Mouse (Mus musculus) kidney, postnatal 0 days (tissue): ENCODE results near the gene Cyp2j8. TPM values are rescaled to one million over a fixed set of nuclear protein-coding genes. Genes with fewer than 3 reads are reported as not detected.

Experiments
- ATAC-seq: fragments of 200-750 bp; cut with Nextera tagmentation; replicated peaks from 2 replicates; pipeline ENCODE4 v1.8.0; 2017; ENCODE audit warnings: low read depth, moderate number of reproducible peaks, moderate TSS enrichment, moderate library complexity; ENCODE audit not compliant: low FRiP score
- DNase-seq: peaks from one replicate; pipeline ENCODE4 v3.0.0-alpha.2; 2016; ENCODE audit warnings: low spot score
- H3K27ac ChIP-seq: fragments of 300-500 bp; sonication (generic); 2 replicates; pipeline ENCODE4 v1.5.1; 2014; ENCODE audit warnings: mild to moderate bottlenecking
- H3K27me3 ChIP-seq: fragments of 300-500 bp; sonication (generic); 2 replicates; pipeline ENCODE4 v1.6.1; 2014; ENCODE audit warnings: low read length, mixed read lengths; ENCODE audit not compliant: insufficient read depth
- H3K36me3 ChIP-seq: fragments of 300-500 bp; sonication (generic); 2 replicates; pipeline ENCODE4 v1.6.1; 2014; ENCODE audit warnings: low read length, mixed read lengths; ENCODE audit not compliant: insufficient read depth
- H3K4me1 ChIP-seq: fragments of 300-500 bp; sonication (generic); replicated peaks from 2 replicates; pipeline ENCODE4 v1.6.1; 2014; ENCODE audit warnings: antibody characterized with exemption, low read length, mixed read lengths; ENCODE audit not compliant: insufficient read depth
- H3K4me2 ChIP-seq: fragments of 300-500 bp; sonication (generic); 2 replicates; pipeline ENCODE4 v1.6.1; 2014; ENCODE audit warnings: mild to moderate bottlenecking, low read length, moderate library complexity, mixed read lengths
- H3K4me3 ChIP-seq: fragments of 300-500 bp; sonication (generic); replicated peaks from 2 replicates; pipeline ENCODE4 v1.5.1; 2014; ENCODE audit warnings: low read depth, low read length
- H3K9ac ChIP-seq: fragments of 300-500 bp; sonication (generic); 2 replicates; pipeline ENCODE4 v1.6.1; 2014; ENCODE audit warnings: low read depth, low read length
- H3K9me3 ChIP-seq: fragments of 300-500 bp; sonication (generic); replicated peaks from 2 replicates; pipeline ENCODE4 v1.6.1; 2016; ENCODE audit warnings: low read length, inconsistent platforms, mixed read lengths
- CTCF ChIP-seq: IDR thresholded peaks from 2 replicates; pipeline ENCODE4 v1.5.1; 2016; ENCODE audit warnings: antibody characterized with exemption, low read depth, mild to moderate bottlenecking, moderate library complexity
- WGBS: fragments of 180-500 bp; shearing (Covaris S2); extraction: QIAGEN DNeasy Blood & Tissue Kit; methylation state at CpG from one replicate; pipeline ENCODE4 v1.1.7; 2014; 5-methylcytosine and 5-hydroxymethylcytosine counted together
- polyA plus RNA-seq: library from polyadenylated mRNA; unstranded; fragments of >200 nt; fragmentation: Nextera tagmentation; extraction: Ambion mirVana; gene quantifications from 2 replicates; pipeline ENCODE4 v1.2.1, GENCODE M21; 2015

The Cyp2j8 gene
- 0.12 and 0.14 TPM in 2 replicates for polyA plus RNA-seq

DNA sequence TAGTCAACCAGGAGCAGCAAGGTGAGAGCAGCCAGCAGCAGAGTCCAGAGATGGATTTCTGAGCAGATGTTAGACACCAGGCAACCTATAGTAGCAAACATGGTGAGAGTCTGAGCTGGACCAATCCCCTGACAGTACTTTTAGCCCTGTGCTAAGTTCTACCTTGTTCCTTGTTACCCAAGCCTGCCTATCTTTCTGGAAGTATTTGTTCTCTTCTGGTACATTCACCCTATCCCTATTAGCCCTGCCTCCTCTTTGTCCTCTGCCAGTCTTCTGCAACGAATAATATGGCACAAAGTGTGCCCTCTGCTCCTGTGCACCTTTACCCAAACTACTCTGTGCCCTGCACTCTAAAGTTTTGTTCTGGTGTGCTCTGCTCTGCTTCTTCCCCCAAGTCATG lies at the start of gene Cyp2j8:
Gene Cyp2j8, minus strand, starts transcription at position 101 of the 400 bp plus-strand sequence.
- Histone ChIP-seq H3K36me3 (no peaks in the 10 kb centered on the region), H3K27me3 (no peaks in the 10 kb centered on the region), H3K27ac (no peak within 1 kb of the TSS), H3K9ac (no peak within 1 kb of the TSS), H3K4me3 (no peak within 1 kb of the TSS), H3K4me1 (no peaks in the 10 kb centered on the region), H3K4me2 (no peak within 1 kb of the TSS), H3K9me3 (no peaks in the 10 kb centered on the region)
- no peak for TF ChIP-seq CTCF
- WGBS = 81% methylated on average over 1 of the region's 1 CpGs
- ATAC-seq (no peak), DNase-seq (no peak)

DNA sequence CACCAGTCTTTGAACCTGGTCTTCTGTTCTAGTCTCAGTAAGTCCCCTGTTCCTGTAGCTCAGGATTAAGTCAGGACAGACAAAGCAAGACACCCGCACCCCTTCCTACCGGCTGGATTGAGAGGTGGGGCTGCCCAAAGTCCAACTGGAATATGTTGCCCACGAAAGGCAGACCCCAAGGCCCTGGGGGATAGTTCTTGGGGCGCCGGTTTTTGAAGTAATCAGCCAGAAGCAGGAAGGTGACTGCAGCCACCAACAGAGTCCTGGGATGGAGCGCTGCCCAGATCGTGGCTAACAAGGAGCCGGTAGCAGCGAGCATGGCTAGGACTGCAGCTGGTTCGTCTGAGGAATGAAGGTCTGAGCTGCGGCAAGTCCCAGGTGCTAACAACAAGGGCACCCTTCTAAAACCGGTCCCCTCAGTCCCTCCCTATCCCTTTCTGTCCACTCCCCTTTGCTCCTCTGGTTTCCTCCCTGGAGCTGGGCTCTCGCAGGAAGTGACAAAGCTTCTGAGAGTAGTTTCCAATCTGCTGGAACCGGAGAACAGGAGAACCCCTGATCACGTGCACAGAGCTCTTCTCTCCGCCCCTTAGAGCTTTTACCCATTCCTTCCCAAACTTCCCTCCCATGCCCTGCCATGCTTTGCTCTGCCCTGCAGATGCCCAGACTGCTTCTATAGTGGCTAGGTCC lies 46.1 kb upstream of the Cyp2j8 start, which contains the start of gene Cyp2j6:
Gene Cyp2j6, minus strand, starts transcription at position 529 of the 687 bp plus-strand sequence.
- Histone ChIP-seq H3K9ac (peak within 1 kb of the TSS; percentile 83), H3K4me3 (peak within 1 kb of the TSS; percentile 62), H3K4me1 (no peaks in the 10 kb centered on the region), H3K9me3 (no peaks in the 10 kb centered on the region), H3K4me2 (peak within 1 kb of the TSS; percentile 73), H3K27me3 (no peaks in the 10 kb centered on the region), H3K36me3 (no peaks in the 10 kb centered on the region), H3K27ac (peak within 1 kb of the TSS; percentile 82)
- no peak for TF ChIP-seq CTCF
- ATAC-seq = peak; percentile 97
- DNase-seq = peak; percentile 94
- under 1% methylated on average over 16 of the region's 16 CpGs for WGBS

DNA sequence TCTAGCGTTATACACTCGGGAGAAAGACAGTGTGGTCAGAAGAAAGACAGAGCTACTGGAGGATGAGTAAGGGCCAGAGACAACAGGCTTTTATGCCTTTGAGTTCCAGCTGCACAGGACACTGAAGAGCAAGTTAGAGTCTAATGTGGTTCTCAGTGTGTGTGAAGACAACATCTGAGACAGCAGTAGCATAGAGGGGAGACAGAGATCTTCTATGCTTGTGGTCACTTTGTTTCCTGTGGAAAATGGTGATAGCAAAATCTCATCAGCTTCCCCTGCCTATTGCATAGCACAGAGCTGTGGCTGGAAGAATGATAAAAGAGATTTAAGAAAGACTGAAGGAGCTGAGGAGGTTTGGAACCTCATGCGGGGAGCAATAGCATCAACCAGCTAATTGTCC lies 44.4 kb upstream of the Cyp2j8 start:
- Histone ChIP-seq H3K9ac (no peak overlapping the region), H3K27ac (no peak overlapping the region), H3K4me3 (no peak overlapping the region), H3K4me2 (peak overlapping the region; percentile 39), H3K36me3 (no peaks in the 10 kb centered on the region), H3K27me3 (no peaks in the 10 kb centered on the region), H3K4me1 (no peaks in the 10 kb centered on the region), H3K9me3 (no peaks in the 10 kb centered on the region)
- no peak for ATAC-seq
- 85% methylated on average over 3 of the region's 3 CpGs for WGBS
- no peak for TF ChIP-seq CTCF
- DNase-seq = no peak

DNA sequence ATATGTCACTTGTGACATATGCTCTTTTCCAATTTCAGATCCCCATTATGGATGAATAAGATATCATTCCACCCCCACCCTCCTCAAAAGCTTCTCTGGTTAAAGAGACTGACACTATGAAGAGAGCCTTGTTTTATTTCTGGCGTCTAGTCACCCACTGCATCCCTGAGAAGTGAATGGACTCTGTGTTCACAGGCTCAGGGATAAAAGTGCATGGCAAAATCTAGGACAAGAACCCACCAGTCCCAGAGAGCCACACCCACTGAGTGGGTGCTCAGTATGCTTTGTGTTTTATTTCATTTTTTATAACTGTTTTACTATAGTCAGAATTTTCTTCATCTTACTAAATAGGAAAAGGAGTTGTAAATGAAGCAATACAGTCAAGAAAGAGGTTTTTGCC lies 38.8 kb upstream of the Cyp2j8 start:
- no peak for DNase-seq
- Histone ChIP-seq H3K27ac (no peak overlapping the region), H3K27me3 (no peaks in the 10 kb centered on the region), H3K4me1 (no peaks in the 10 kb centered on the region), H3K9me3 (no peaks in the 10 kb centered on the region), H3K36me3 (no peaks in the 10 kb centered on the region), H3K4me3 (no peak overlapping the region), H3K4me2 (no peak overlapping the region), H3K9ac (no peak overlapping the region)
- no peak for ATAC-seq
- 72% methylated on average over 1 of the region's 1 CpGs for WGBS
- TF ChIP-seq CTCF = no peak

DNA sequence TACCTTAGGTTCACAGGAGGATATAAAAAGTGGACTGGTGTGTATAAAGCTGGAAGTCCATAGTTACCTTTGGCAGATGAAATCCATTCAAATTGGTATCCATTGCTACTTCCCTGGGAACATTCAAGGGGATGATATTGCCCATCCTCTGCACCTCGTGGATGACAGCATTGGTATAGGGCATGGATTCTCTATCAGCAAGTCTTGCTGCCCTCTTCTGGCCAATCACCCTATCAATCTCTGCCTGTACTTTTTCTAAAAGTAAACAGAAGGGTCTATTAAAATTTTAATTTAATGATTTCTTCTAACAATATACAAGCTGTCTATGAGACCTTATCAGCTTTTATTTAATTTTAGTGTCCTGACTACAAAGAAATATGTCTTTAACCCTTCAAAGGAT lies 18.6 kb upstream of the Cyp2j8 start:
- Histone ChIP-seq H3K4me2 (no peak overlapping the region), H3K9ac (no peak overlapping the region), H3K27ac (no peak overlapping the region), H3K4me3 (no peak overlapping the region), H3K36me3 (0 out of 2 replicates have a peak, but pooled peaks cover 7% of the 10 kb centered on the region), H3K9me3 (no peaks in the 10 kb centered on the region), H3K27me3 (no peaks in the 10 kb centered on the region), H3K4me1 (no peaks in the 10 kb centered on the region)
- ATAC-seq (no peak), DNase-seq (peak; percentile 19)
- TF ChIP-seq CTCF = peak; percentile 59
- WGBS = 5% methylated on average over 1 of the region's 1 CpGs

DNA sequence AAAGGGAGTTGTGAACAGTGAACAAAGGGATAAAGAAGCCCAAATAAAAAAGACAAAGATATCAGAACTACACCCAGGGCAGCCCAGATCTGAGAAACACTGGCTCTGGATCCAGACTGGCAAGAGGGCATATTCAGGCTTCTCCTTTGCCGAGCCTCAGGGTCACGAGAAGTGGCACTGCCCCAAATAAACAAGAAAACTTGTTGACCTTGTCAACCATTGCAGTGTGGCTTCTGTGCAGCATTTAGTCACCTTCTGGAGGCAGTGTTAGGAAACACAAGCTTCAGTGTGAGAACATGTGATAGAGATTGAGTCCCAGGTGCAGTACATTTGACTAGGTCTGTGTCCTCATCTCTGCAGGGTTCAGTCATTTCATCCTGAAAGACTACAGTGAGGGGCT lies 15.1 kb upstream of the Cyp2j8 start:
- no peak overlapping the region for H3K4me2 ChIP-seq
- no peaks in the 10 kb centered on the region for H3K27me3 ChIP-seq
- no peaks in the 10 kb centered on the region for H3K4me1 ChIP-seq
- no peak for DNase-seq
- H3K4me3 ChIP-seq = no peak overlapping the region
- ATAC-seq = no peak
- WGBS = 69% methylated on average over 2 of the region's 2 CpGs
- H3K9ac ChIP-seq = no peak overlapping the region
- 0 out of 2 replicates have a peak, but pooled peaks cover 7% of the 10 kb centered on the region for H3K36me3 ChIP-seq
- H3K9me3 ChIP-seq = no peaks in the 10 kb centered on the region
- no peak overlapping the region for H3K27ac ChIP-seq
- no peak for TF ChIP-seq CTCF
